Mouse (Mus musculus) naive thymus-derived CD4-positive, alpha-beta T cell, adult 5 months (primary cell): ENCODE measurements around the gene Try4. TPM values are rescaled to one million over a fixed set of nuclear protein-coding genes. Genes with fewer than 3 reads are reported as not detected.

Experiments used
- polyA plus RNA-seq: library from polyadenylated mRNA; unstranded; fragments of 100-300 nt; shearing (Covaris generic); gene quantifications from one replicate; pipeline ENCODE4 v1.2.1, GENCODE M21; 2017

The Try4 gene
- not detected for polyA plus RNA-seq

GRCm38 (mm10) chr6:41301969-41302368, at the start of gene Try4:
Try4 (plus strand) TSS chr6:41302269.

GRCm38 (mm10) chr6:41316741-41317140, 14.7 kb downstream of the Try4 start, which contains the start of gene Try5:
Try5 (minus strand) TSS chr6:41316841.

GRCm38 (mm10) chr6:41353932-41354331, 51.9 kb downstream of the Try4 start, which contains the start of gene Try10:
Try10 (plus strand) TSS chr6:41354105.

Other genes with a start within 250 kb of the Try4 start
- gene Try5, start 14.6 kb downstream of the Try4 start, polyA plus RNA-seq: not detected
- gene Try10, start 51.8 kb downstream of the Try4 start, polyA plus RNA-seq: not detected
- gene Prss3, start 75.4 kb downstream of the Try4 start, polyA plus RNA-seq: not detected
- gene Gm5771, start 90.1 kb downstream of the Try4 start, polyA plus RNA-seq: not detected
- gene Gm10334, start 143.9 kb downstream of the Try4 start, polyA plus RNA-seq: not detected
- gene Prss1, start 156.7 kb downstream of the Try4 start, polyA plus RNA-seq: not detected
- not detected for gene Prss2, start 219.5 kb downstream of the Try4 start, polyA plus RNA-seq